Mouse (Mus musculus): ENCODE measurements around the gene Ptcra. TPM values are rescaled to one million over a fixed set of nuclear protein-coding genes. Genes with fewer than 3 reads are reported as not detected.
A peak's percentile ranks its signal among the peaks of the same experiment; 100 is the strongest.
"Not testable (repeated sequence)": the region's sequence is repeated elsewhere in the genome, so short reads cannot be mapped to it uniquely, and the experiment has no call there.

Ptcra gene
- total RNA-seq, 2 experiments from 2014 or later, result not detected

DNA sequence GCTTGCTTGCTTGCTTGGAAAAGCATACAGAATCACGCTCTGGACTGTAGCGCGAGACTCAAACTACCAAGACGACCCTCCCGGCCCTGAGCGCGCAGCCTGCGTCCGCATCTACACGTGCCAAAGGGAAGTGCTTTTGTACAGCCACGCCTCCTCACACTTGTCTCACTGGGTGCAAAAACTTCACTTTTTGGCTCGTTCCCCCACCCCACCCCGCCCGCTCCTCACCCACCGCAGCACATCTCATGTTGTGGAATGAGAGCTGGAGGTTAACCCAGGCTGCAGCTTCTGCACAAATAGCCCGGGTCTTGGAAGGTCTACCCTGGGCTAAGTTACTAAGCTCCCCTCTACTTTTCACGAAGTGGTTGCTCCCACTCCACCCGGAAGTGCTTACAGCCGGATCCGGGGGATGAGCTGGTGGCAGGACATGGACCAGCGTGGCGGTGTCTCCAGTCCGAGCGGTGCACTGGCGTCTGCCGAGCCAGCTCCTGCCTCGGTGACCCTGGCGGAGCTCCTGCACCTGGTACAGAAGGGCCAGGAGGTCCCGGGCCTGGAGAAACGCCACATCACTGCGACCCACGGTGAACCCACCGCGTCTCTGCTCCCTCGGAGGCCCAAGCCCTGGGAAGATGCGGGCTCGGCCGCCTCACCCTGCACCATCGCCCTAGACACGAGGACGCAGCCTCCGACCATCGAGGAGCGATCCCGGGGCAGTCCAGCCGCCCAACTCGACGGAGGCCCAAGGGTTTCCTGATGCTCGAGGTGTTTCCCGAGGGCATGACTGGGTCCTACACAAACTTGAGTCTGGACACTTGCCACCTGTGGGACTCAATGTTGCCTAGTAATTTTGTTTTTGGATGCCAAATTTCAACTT, 9.1 kb upstream of the Ptcra start, which contains the start of gene 2310039H08Rik:
2310039H08Rik (plus strand) TSS at position 232 of the 874 bp plus-strand sequence.
- intact Hi-C loops (cut with DNase I), result no loop called here
- DNase-seq (ENCODE audit: extremely low spot score in 1 of 2, low spot score in 2 of 2), result peak; percentile 77 to 90

DNA sequence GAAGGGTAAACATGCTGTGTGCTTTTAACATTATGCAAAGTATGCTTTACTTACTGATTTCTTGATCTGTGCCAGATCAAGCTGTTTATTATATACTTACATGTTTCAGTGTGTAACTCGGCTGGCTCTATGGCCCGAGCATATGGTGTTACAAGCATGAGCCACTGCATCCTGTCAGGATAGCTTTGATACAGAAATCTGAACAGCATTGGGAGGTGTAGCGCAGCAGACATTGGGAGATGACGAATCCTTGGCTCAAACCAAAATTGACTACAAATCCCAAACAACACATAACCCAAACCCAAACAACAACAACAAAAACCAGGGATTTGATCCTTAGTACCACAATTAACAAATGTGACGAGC, 8.5 kb upstream of the Ptcra start:
- no peak for DNase-seq (ENCODE audit: extremely low spot score in 1 of 2, low spot score in 2 of 2)
- intact Hi-C loops (cut with DNase I), result no loop called here

DNA sequence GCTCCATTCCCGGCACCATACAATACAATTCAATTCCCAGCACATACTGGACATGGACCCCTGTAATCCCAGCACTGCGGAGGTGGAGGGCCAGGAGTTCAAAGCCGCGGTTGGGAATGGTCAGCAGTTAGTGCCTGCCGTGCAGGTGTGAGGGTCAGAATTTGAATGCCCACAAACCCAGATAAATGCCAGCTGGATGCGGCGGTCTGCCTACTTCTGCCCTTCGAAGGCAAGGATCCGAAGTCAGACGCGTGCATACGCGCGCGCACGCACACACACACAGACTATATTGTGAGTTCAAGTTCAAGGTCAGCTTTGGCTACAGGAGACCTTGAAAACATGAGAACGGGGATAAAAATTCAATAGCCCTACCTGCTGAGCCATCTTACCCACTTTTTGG, 8.1 kb upstream of the Ptcra start:
- peak in 1 of 2 experiments; percentile 31 for DNase-seq (ENCODE audit: extremely low spot score in 1 of 2, low spot score in 2 of 2)
- intact Hi-C loops (cut with DNase I), result no loop called here

GRCm38 (mm10) chr17:46771025-46771424, 7.5 kb upstream of the Ptcra start:
- DNase-seq (ENCODE audit: extremely low spot score in 1 of 2, low spot score in 2 of 2), result no peak
- intact Hi-C loops (cut with DNase I), result no loop called here

DNA sequence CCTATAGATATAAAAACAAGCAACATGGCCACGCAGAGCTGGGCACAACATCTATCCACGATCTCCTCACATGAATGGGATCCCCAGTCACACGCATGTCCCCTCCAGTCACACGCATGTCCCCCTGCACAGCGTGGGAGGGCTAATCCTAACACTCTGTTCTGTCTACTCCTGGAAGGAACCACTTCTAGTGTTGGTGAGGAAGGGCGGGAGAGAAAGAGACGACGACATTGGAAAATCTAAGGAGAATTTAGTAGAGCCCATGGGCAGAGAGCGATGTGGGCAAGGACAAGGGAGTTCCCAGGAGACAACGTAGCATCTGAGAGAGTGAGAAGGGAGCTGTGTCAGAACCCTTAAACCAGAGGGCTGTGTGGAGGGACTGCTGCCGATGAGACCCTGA, 7.0 kb upstream of the Ptcra start:
- intact Hi-C loops (cut with DNase I), result no loop called here
- no peak for DNase-seq (ENCODE audit: extremely low spot score in 1 of 2, low spot score in 2 of 2)

DNA sequence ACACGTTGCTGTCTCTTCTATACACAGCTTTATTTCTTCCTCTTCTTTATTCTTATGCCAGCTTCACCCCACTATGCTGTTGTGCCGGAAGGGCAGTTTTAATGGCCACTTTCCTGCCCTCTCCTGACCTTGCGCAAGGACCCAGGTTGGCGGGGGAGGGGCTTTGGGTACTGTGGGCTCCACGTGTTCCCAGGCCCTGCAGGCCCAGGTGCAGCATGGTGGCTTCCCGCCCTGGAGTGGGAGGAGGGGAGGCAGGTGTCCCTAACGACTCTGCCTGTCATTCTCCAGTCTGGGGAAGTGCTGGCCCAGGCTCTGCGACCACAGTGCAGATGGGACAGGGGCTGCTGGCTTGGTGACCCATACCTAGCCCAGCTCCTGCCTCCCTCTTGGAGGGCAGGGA, 4.4 kb upstream of the Ptcra start:
- peak in 1 of 2 experiments; percentile 44 for DNase-seq (ENCODE audit: extremely low spot score in 1 of 2, low spot score in 2 of 2)
- intact Hi-C loops (cut with DNase I), result no loop called here

GRCm38 (mm10) chr17:46764916-46765315, 1.4 kb upstream of the Ptcra start:
- intact Hi-C loops (cut with DNase I); DNase-seq (ENCODE audit: extremely low spot score in 1 of 2, low spot score in 2 of 2): not testable (repeated sequence)

DNA sequence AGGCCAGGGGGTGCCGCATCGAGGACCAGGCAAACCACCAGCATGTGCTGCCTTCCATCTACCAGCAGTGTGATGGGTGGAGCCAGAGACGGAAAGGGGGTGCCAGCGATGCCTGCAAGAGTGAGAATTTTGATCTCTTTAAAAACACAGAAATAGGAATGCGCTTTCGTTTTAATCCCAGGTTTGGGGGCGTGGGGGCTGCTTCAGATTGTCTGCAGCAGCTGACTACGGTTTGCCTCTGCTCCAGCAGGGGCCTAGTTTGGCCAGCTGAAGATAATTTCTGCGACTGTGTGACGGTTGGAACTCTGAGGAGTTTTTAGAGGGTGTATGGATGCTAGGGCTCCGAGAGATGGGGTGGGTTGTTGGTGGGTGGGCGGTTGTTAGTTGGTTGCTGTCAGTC, 4.8 kb downstream of the Ptcra start:
- DNase-seq (ENCODE audit: extremely low spot score in 1 of 2, low spot score in 2 of 2), result no peak

DNA sequence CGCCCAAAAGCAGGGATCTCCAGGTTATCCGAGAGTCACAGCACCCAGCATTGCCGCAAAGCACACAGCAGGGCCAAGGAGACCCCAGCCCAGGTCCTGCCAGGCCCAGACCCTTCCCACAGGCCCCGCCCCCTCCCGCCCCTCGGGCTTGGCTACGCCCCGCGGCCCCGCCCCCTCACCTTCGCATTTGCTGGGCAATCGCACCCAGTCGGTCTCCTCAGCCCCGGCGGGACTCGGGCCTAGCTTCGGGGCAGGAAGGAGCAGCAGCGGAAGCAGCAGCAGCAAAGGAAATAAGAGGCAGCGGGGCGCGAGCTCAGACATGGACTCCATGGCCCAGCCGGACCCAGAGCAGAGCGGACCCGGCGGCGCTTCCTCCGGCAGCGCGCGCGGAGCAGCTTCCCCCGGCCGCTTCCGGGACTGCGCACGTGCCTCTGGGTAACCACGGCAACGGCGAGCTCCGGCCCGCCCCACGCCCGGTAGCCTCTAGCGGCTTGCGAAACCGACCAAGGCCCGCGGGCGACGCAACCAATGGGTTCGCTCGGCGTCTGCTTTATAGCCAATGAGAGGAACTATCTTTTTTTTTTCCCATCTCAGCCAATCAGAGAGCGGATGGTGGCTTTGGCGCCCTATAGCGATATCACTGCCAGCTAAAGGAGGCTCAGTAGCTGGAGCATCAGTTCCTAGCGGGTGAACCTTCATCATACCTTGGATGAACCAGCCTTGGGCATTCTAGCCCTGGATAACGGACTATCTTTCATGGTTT, 11.5 kb downstream of the Ptcra start, which contains the start of gene Cnpy3:
Cnpy3 (minus strand) TSS at position 421 of the 763 bp plus-strand sequence.
- intact Hi-C loops (cut with DNase I), result no loop called here

More for the DNA sequence above, 4.8 kb downstream of the Ptcra start:
- intact Hi-C loops (cut with DNase I), result no loop called here

DNA sequence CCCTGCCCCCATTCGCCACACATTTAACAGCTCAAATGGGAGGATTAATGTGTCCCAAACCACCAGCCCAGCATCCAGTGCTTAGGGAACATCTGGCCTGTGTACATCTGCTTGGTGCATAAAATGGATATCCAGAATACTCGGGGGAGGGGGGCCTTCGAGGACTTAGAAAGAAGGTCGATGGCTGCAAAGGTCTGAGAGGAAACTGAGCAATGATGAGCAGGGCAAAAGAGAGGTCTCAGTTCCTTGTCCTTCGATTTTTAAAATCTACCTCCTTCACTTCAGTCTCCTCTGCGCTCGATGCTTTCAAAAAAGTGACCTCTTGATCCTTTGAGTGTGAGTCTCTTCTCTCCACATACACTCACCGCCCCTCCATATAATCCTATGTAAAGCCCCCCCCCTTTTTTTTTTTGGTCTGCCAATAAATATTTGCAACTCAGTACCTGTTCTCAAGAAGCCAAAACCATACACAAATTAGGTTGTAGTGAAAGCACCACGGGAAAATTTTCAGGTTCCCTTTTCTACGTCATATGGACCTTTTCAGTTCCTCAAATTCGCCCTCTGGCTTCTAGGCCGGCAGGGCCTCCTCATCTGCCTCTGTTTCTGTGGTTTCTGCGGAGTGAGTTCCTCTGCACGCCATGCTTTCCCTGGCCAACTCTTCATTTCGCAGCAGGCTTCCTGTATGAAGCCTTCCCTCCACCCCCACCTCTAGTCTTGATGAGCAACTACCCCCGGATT, 12.3 kb downstream of the Ptcra start:
- intact Hi-C loops (cut with DNase I), result no loop called here
- peak in 1 of 2 experiments; percentile 51 for DNase-seq (ENCODE audit: extremely low spot score in 1 of 2, low spot score in 2 of 2)

More for the DNA sequence above, 11.5 kb downstream of the Ptcra start, which contains the start of gene Cnpy3:
- DNase-seq (ENCODE audit: extremely low spot score in 1 of 2, low spot score in 2 of 2), result peak; percentile 99 to 100

DNA sequence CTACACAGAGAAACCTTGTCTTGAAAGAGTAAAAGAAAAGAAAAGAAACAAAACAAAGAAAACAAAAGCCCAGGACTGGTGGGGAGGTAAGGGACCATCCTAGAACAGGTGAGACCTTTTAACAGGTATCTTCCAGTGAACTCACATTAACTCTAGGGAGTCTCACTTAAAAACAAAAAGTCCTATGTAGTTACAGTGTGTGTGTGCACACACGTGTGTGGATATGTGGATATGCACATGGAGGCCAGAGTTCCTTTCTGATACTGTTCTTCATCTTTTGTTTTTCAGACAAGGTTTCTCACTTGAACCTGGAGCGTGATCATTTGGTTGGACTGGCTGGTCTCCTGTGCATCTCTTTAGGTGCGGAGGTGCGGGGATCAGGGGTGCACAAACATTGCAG, 12.9 kb downstream of the Ptcra start:
- intact Hi-C loops (cut with DNase I), result no loop called here
- DNase-seq (ENCODE audit: extremely low spot score in 1 of 2, low spot score in 2 of 2), result no peak

DNA sequence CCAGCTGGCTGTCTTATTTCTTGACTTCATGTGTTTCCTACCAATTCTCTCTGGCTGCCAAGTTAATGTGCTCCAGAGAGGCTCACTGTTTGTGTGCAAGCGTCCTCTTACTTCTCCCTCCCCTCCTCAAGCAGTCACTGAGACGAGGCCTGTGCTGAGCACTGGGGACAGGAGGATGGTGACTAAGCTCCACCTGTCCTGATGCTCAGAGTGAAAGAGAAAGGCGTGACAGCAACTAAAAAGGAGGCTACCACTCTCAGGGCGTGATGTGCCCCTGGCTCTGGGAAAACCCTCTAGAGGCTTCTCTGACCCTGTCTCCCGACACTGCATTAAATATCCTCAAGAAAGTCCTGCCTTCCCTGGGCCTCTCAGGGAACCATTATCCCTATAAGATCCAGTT, 14.2 kb downstream of the Ptcra start:
- intact Hi-C loops (cut with DNase I), result no loop called here
- DNase-seq (ENCODE audit: extremely low spot score in 1 of 2, low spot score in 2 of 2), result no peak

GRCm38 (mm10) chr17:46747806-46748205, 15.7 kb downstream of the Ptcra start:
- intact Hi-C loops (cut with DNase I), result no loop called here
- no peak for DNase-seq (ENCODE audit: extremely low spot score in 1 of 2, low spot score in 2 of 2)

DNA sequence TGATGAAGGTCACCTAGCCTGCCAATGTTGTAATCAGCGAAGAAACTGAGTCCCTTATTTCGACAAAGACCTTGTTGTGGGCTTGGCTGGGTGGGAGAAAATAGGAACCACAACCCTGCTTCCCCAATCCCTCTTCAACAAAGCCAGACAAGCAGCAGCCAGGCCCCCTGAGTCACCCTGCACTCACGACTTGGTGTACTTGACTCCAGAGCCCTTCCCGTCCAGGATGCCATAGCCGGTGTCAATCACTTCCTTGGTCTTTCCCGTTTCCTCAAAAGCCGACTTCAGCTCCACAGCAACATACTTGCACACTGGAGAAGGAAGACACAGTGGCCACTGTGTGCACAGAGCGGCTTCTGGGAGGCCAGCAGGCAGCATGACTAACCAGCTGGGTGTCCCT, 16.3 kb downstream of the Ptcra start:
- intact Hi-C loops (cut with DNase I), result no loop called here
- no peak for DNase-seq (ENCODE audit: extremely low spot score in 1 of 2, low spot score in 2 of 2)

GRCm38 (mm10) chr17:46745506-46745905, 18.0 kb downstream of the Ptcra start:
- DNase-seq (ENCODE audit: extremely low spot score in 1 of 2, low spot score in 2 of 2), result no peak
- intact Hi-C loops (cut with DNase I), result no loop called here

GRCm38 (mm10) chr17:46742986-46743385, 20.5 kb downstream of the Ptcra start:
- no peak for DNase-seq (ENCODE audit: extremely low spot score in 1 of 2, low spot score in 2 of 2)
- intact Hi-C loops (cut with DNase I), result no loop called here

GRCm38 (mm10) chr17:46741305-46741704, 22.2 kb downstream of the Ptcra start:
- DNase-seq (ENCODE audit: extremely low spot score in 1 of 2, low spot score in 2 of 2), result no peak
- intact Hi-C loops (cut with DNase I), result no loop called here

DNA sequence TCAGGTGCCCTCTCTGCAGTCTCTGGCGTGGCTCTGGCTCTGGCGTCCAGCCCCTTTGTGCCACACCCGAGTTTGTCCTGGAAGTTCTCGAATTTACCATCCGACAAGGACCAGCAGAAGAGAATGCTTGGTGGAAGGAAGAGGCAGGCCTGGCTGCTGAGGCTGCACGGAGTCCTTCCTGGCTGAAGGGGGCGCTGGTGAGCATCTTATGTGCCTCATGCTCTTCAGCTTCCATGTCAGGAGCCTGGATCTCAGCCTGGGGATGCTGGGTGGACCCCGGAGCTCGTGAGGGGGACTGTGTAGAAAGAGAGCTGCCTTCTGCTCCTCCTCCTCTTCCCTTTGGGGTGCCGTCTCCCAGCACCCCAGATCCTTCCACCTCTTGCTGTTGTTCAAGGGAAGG, 27.4 kb downstream of the Ptcra start:
- intact Hi-C loops (cut with DNase I), result no loop called here
- DNase-seq (ENCODE audit: extremely low spot score in 1 of 2, low spot score in 2 of 2), result peak in 1 of 2 experiments; percentile 45

DNA sequence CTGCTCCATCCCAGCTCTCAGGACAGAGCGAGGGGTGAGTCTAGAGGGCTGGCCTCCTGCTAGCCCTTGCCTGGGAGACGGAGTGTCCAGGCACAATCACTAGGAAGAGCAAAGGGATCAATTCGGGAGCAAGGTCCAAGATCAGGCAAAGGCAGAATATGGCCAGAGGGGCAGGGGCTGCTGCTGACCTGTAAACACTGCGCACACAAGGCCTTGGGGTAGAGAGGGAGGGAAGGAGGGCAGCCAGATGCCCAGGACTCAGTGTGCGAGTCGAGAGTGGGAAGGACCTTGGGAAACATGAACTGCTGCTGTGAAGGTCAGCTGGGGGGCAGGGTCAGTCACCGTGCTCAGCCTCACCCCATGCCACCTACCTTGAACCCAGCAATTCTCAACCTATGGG, 28.2 kb downstream of the Ptcra start:
- no peak for DNase-seq (ENCODE audit: extremely low spot score in 1 of 2, low spot score in 2 of 2)
- intact Hi-C loops (cut with DNase I), result no loop called here
